Mouse (Mus musculus) MEL (cell line): ENCODE data around the gene Serinc2. TPM values are rescaled to one million over a fixed set of nuclear protein-coding genes. Genes with fewer than 3 reads are reported as not detected.

Source experiments
- DNase-seq: peaks from one replicate; pipeline ENCODE4 v3.0.0; 2011; ENCODE audit warnings: low read depth, low spot score
- H3K27ac ChIP-seq: 2 replicates; pipeline ENCODE4 v1.5.1; 2012; ENCODE audit warnings: low read depth, mild to moderate bottlenecking, control low read depth, low read length, moderate library complexity; ENCODE audit not compliant: control insufficient read depth
- H3K27me3 ChIP-seq, 2 experiments: fragments of 150-350 bp in 1 of 2; sonication (generic) in 1 of 2; 2 replicates each; pipeline ENCODE4 v1.6.1; 2012; ENCODE audit warnings: low read length in 2 of 2, mild to moderate bottlenecking in 2 of 2, improper control_type of control experiment in 1 of 2, moderate library complexity in 1 of 2; ENCODE audit not compliant: insufficient read depth in 2 of 2, control insufficient read depth in 1 of 2
- H3K36me3 ChIP-seq, 2 experiments: 2 replicates each; pipeline ENCODE4 v1.6.1; 2012 to 2014; ENCODE audit warnings: low read length in 2 of 2, improper control_type of control experiment in 1 of 2, inconsistent platforms in 1 of 2, mild to moderate bottlenecking in 1 of 2; ENCODE audit not compliant: insufficient read depth in 2 of 2, control insufficient read depth in 1 of 2
- H3K4me1 ChIP-seq, 2 experiments: fragments of 150-350 bp in 1 of 2; sonication (generic) in 1 of 2; 2 replicates each; pipeline ENCODE4 v1.6.1; 2012; ENCODE audit warnings: low read length in 2 of 2, improper control_type of control experiment in 1 of 2, mild to moderate bottlenecking in 1 of 2; ENCODE audit not compliant: insufficient read depth in 2 of 2, control insufficient read depth in 1 of 2
- H3K4me3 ChIP-seq, 2 experiments: fragments of 150-350 bp in 1 of 2; sonication (generic) in 1 of 2; 2 replicates each; pipeline ENCODE4 v1.5.1; 2012; ENCODE audit warnings: low read depth in 2 of 2, low read length in 2 of 2, mild to moderate bottlenecking in 2 of 2, moderate library complexity in 2 of 2, control low read depth in 1 of 2, improper control_type of control experiment in 1 of 2; ENCODE audit not compliant: control insufficient read depth in 1 of 2, insufficient read depth in 1 of 2
- H3K79me2 ChIP-seq: 2 replicates; pipeline ENCODE4 v1.6.1; 2012; ENCODE audit warnings: mild to moderate bottlenecking, low read length, moderate library complexity; ENCODE audit not compliant: control insufficient read depth, poor library complexity, insufficient read depth
- H3K9ac ChIP-seq: 2 replicates; pipeline ENCODE4 v1.6.1; 2012; ENCODE audit warnings: low read depth, mild to moderate bottlenecking, control low read depth, low read length, moderate library complexity; ENCODE audit not compliant: control insufficient read depth, poor library complexity, severe bottlenecking
- H3K9me3 ChIP-seq: fragments of 150-350 bp; sonication (generic); replicated peaks from 2 replicates; pipeline ENCODE4 v1.6.1; 2012; ENCODE audit warnings: mild to moderate bottlenecking, low read length, improper control_type of control experiment, moderate library complexity; ENCODE audit not compliant: insufficient read depth
- BHLHE40 ChIP-seq: IDR thresholded peaks from 2 replicates; pipeline ENCODE4 v1.6.1; 2012; ENCODE audit warnings: low read depth, mild to moderate bottlenecking, inconsistent platforms, low read length, improper control_type of control experiment, borderline replicate concordance
- CHD1 ChIP-seq: IDR thresholded peaks from 2 replicates; pipeline ENCODE4 v1.6.1; 2012; ENCODE audit warnings: low read depth, mild to moderate bottlenecking, inconsistent platforms, low read length, improper control_type of control experiment
- CHD2 ChIP-seq: IDR thresholded peaks from 2 replicates; pipeline ENCODE4 v1.6.1; 2011; ENCODE audit warnings: low read length, improper control_type of control experiment
- CTCF ChIP-seq, 3 experiments: IDR thresholded peaks in 2 of 3; conservative IDR thresholded peaks in 1 of 3; 2 replicates each; pipeline ENCODE4 v1.5.1; 2011 to 2012; ENCODE audit warnings: low read length in 3 of 3, low read depth in 2 of 3, mild to moderate bottlenecking in 2 of 3, improper control_type of control experiment in 1 of 3, inconsistent platforms in 1 of 3, mixed read lengths in 1 of 3, moderate library complexity in 1 of 3; ENCODE audit not compliant: control insufficient read depth in 1 of 3, insufficient read depth in 1 of 3, poor library complexity in 1 of 3, severe bottlenecking in 1 of 3
- E2F4 ChIP-seq: IDR thresholded peaks from 2 replicates; pipeline ENCODE4 v1.6.1; 2011; ENCODE audit warnings: low read depth, low read length, improper control_type of control experiment, borderline replicate concordance
- EP300 ChIP-seq, 2 experiments: IDR thresholded peaks; 2 replicates each; pipeline ENCODE4 v1.6.1; 2011; ENCODE audit warnings: improper control_type of control experiment in 2 of 2, low read length in 2 of 2, low read depth in 1 of 2, mild to moderate bottlenecking in 1 of 2
- ETS1 ChIP-seq: IDR thresholded peaks from 2 replicates; pipeline ENCODE4 v1.6.1; 2012; ENCODE audit warnings: low read depth, mild to moderate bottlenecking, inconsistent platforms, low read length, improper control_type of control experiment, moderate library complexity
- GATA1 ChIP-seq: IDR thresholded peaks from 2 replicates; pipeline ENCODE4 v1.6.1; 2011; ENCODE audit warnings: low read depth, low read length, improper control_type of control experiment
- HCFC1 ChIP-seq: IDR thresholded peaks from 2 replicates; pipeline ENCODE4 v1.6.1; 2012; ENCODE audit warnings: low read depth, mild to moderate bottlenecking, inconsistent platforms, low read length, improper control_type of control experiment, moderate library complexity
- JUND ChIP-seq: IDR thresholded peaks from 2 replicates; pipeline ENCODE4 v1.6.1; 2011; ENCODE audit warnings: low read depth, mild to moderate bottlenecking, improper control_type of control experiment, low read length
- MAFK ChIP-seq: IDR thresholded peaks from 2 replicates; pipeline ENCODE4 v1.6.1; 2011; ENCODE audit warnings: low read depth, mild to moderate bottlenecking, low read length, improper control_type of control experiment, borderline replicate concordance
- MAZ ChIP-seq: IDR thresholded peaks from 2 replicates; pipeline ENCODE4 v1.6.1; 2012; ENCODE audit warnings: low read depth, mild to moderate bottlenecking, inconsistent platforms, low read length, improper control_type of control experiment
- MXI1 ChIP-seq: IDR thresholded peaks from 2 replicates; pipeline ENCODE4 v1.6.1; 2011; ENCODE audit warnings: mild to moderate bottlenecking, low read depth, low read length, improper control_type of control experiment
- MYB ChIP-seq: IDR thresholded peaks from 2 replicates; pipeline ENCODE4 v1.6.1; 2011; ENCODE audit warnings: mild to moderate bottlenecking, low read depth, low read length, improper control_type of control experiment
- MYC ChIP-seq: IDR thresholded peaks from 2 replicates; pipeline ENCODE4 v1.6.1; 2011; ENCODE audit warnings: low read depth, mild to moderate bottlenecking, low read length, improper control_type of control experiment, moderate library complexity
- NRF1 ChIP-seq: IDR thresholded peaks from 2 replicates; pipeline ENCODE4 v1.6.1; 2014; ENCODE audit warnings: low read depth, mild to moderate bottlenecking, inconsistent platforms, low read length, improper control_type of control experiment, moderate library complexity; ENCODE audit not compliant: poor library complexity, insufficient read depth, severe bottlenecking
- POLR2A ChIP-seq, 2 experiments: IDR thresholded peaks; 2 replicates each; pipeline ENCODE4 v1.6.1; 2011 to 2012; ENCODE audit warnings: low read length in 2 of 2, mild to moderate bottlenecking in 2 of 2, control low read depth in 1 of 2, improper control_type of control experiment in 1 of 2, low read depth in 1 of 2, moderate library complexity in 1 of 2; ENCODE audit not compliant: control insufficient read depth in 1 of 2, insufficient read depth in 1 of 2, poor library complexity in 1 of 2
- POLR2AphosphoS2 ChIP-seq: IDR thresholded peaks from 2 replicates; pipeline ENCODE4 v1.6.1; 2011; ENCODE audit warnings: low read length, improper control_type of control experiment
- POLR2AphosphoS5 ChIP-seq: IDR thresholded peaks from 2 replicates; pipeline ENCODE4 v1.6.1; 2012; ENCODE audit warnings: low read depth, borderline replicate concordance, mild to moderate bottlenecking, inconsistent platforms, low read length, moderate library complexity, mixed read lengths
- RCOR1 ChIP-seq: IDR thresholded peaks from 2 replicates; pipeline ENCODE4 v1.6.1; 2012; ENCODE audit warnings: low read depth, mild to moderate bottlenecking, inconsistent platforms, low read length, improper control_type of control experiment
- SIN3A ChIP-seq: IDR thresholded peaks from 2 replicates; pipeline ENCODE4 v1.6.1; 2012; ENCODE audit warnings: low read length, improper control_type of control experiment, inconsistent platforms
- SMC3 ChIP-seq: IDR thresholded peaks from 2 replicates; pipeline ENCODE4 v1.6.1; 2011; ENCODE audit warnings: low read depth, low read length, improper control_type of control experiment
- TAL1 ChIP-seq: IDR thresholded peaks from 2 replicates; pipeline ENCODE4 v1.6.1; 2012; ENCODE audit warnings: mild to moderate bottlenecking, inconsistent platforms, low read length, moderate library complexity, mixed read lengths
- TBP ChIP-seq: IDR thresholded peaks from 2 replicates; pipeline ENCODE4 v1.8.0; 2011; ENCODE audit warnings: low read depth, low read length, improper control_type of control experiment
- TCF12 ChIP-seq: IDR thresholded peaks from 2 replicates; pipeline ENCODE4 v1.6.1; 2014; ENCODE audit warnings: low read depth, mild to moderate bottlenecking, inconsistent platforms, low read length, improper control_type of control experiment, moderate library complexity
- UBTF ChIP-seq: IDR thresholded peaks from 2 replicates; pipeline ENCODE4 v1.6.1; 2012; ENCODE audit warnings: low read depth, mild to moderate bottlenecking, inconsistent platforms, low read length, improper control_type of control experiment, moderate library complexity, borderline replicate concordance; ENCODE audit not compliant: insufficient read depth
- USF1 ChIP-seq: IDR thresholded peaks from 2 replicates; pipeline ENCODE4 v1.6.1; 2014; ENCODE audit warnings: low read depth, mild to moderate bottlenecking, inconsistent platforms, low read length, improper control_type of control experiment, moderate library complexity
- USF2 ChIP-seq, 2 experiments: IDR thresholded peaks; 2 replicates each; pipeline ENCODE4 v1.6.1; 2011 to 2012; ENCODE audit warnings: improper control_type of control experiment in 2 of 2, low read length in 2 of 2, borderline replicate concordance in 1 of 2, inconsistent platforms in 1 of 2, low read depth in 1 of 2, mild to moderate bottlenecking in 1 of 2; ENCODE audit not compliant: insufficient read depth in 1 of 2
- ZKSCAN1 ChIP-seq: IDR thresholded peaks from 2 replicates; pipeline ENCODE4 v1.6.1; 2012; ENCODE audit warnings: low read depth, mild to moderate bottlenecking, inconsistent platforms, low read length, improper control_type of control experiment, moderate library complexity
- ZMIZ1 ChIP-seq: IDR thresholded peaks from 2 replicates; pipeline ENCODE4 v1.6.1; 2012; ENCODE audit warnings: low read depth, mild to moderate bottlenecking, inconsistent platforms, low read length, improper control_type of control experiment, moderate library complexity
- polyA plus RNA-seq, 2 experiments: library from polyadenylated mRNA; stranded (reverse) in 1 of 2; unstranded in 1 of 2; fragments of >175 nt in 1 of 2; fragments of >200 nt in 1 of 2; gene quantifications; 2 replicates each; pipeline versions ENCODE4 v1.2.1 to v1.2.4; 2012; ENCODE audit warnings: low replicate concordance in 2 of 2, low read depth in 1 of 2; ENCODE audit not compliant: insufficient read length in 2 of 2, insufficient read depth in 1 of 2, missing spikeins in 1 of 2
- total RNA-seq: library from RNA; depleted of rRNA; stranded (reverse); fragments of 300-350 nt; gene quantifications from 2 replicates; pipeline ENCODE4 v1.2.3, GENCODE M21; 2012

Serinc2 gene
- total and polyA plus RNA-seq, 3 experiments: 0.21 TPM; not detected in 2

- no peak for TF ChIP-seq HCFC1
- no peak for TF ChIP-seq TAL1
- no peak for TF ChIP-seq MYB
- TF ChIP-seq MAZ: no peak
- TF ChIP-seq JUND: no peak
- TF ChIP-seq CHD1: no peak
- TF ChIP-seq NRF1: no peak
- no peak for TF ChIP-seq ZMIZ1
- no peak for TF ChIP-seq CHD2
- no peak overlapping the region for H3K4me3 ChIP-seq
- H3K9ac ChIP-seq: no peak overlapping the region
- no peak overlapping the region for H3K27ac ChIP-seq
- DNase-seq: no peak
- H3K4me1 ChIP-seq: peaks cover 2 to 13% of the 10 kb centered on the region in 2 experiments; a peak in 3 of 4 replicates
- no peaks in the 10 kb centered on the region for H3K9me3 ChIP-seq
- no peaks in the 10 kb centered on the region for H3K79me2 ChIP-seq
- H3K27me3 ChIP-seq: no peaks in the 10 kb centered on the region
- H3K36me3 ChIP-seq: peaks cover 0 to 7% of the 10 kb centered on the region in 2 experiments; a peak in 2 of 4 replicates
Measured at GRCm38 (mm10) chr4:130304746-130305145, 25.7 kb upstream of the Serinc2 start.

GRCm38 (mm10) chr4:130302285-130302870, 23.4 kb upstream of the Serinc2 start:
- Histone ChIP-seq H3K27ac (no peak overlapping the region), H3K27me3 (no peaks in the 10 kb centered on the region), H3K79me2 (no peaks in the 10 kb centered on the region), H3K9ac (no peak overlapping the region), H3K4me1 (peaks cover 4 to 17% of the 10 kb centered on the region in 2 experiments), H3K36me3 (peaks cover 0 to 7% of the 10 kb centered on the region in 2 experiments; a peak in 2 of 4 replicates), H3K4me3 (no peak overlapping the region), H3K9me3 (no peaks in the 10 kb centered on the region)
- peak; percentile 37 for DNase-seq
- TF ChIP-seq ETS1: peak; percentile 40; the same call in 1 of the 2 replicates
- TF ChIP-seq BHLHE40: no peak
- TF ChIP-seq SMC3: no peak
- no peak for TF ChIP-seq CTCF (IDR thresholded peaks at IDR 0.05 in 2 of 3, conservative IDR thresholded peaks at IDR 0.05 in 1 of 3; ENCODE audit: control insufficient read depth in 1 of 3, insufficient read depth in 1 of 3, low read depth in 2 of 3, low read length in 3 of 3, poor library complexity in 1 of 3, severe bottlenecking in 1 of 3)
- peak in 1 of 2 experiments; percentile 38; a peak in 2 of 4 replicates for TF ChIP-seq EP300 (IDR thresholded peaks at IDR 0.05; ENCODE audit: low read depth in 1 of 2, low read length in 2 of 2)
- no peak for TF ChIP-seq ZMIZ1
- no peak for TF ChIP-seq MYC
- no peak for TF ChIP-seq CHD1
- TF ChIP-seq MYB: no peak
- 0 out of 2 replicates have a peak, but pooled peaks have one; percentile 17 for TF ChIP-seq GATA1
- TF ChIP-seq ZKSCAN1: no peak
- TF ChIP-seq SIN3A: no peak
- TF ChIP-seq USF1: no peak
- TF ChIP-seq TCF12: peak; percentile 20; the same call in 1 of the 2 replicates
- no peak for TF ChIP-seq USF2 (IDR thresholded peaks at IDR 0.05; ENCODE audit: borderline replicate concordance in 1 of 2, insufficient read depth in 1 of 2, low read depth in 1 of 2, low read length in 2 of 2)
- no peak for TF ChIP-seq MAFK
- no peak for TF ChIP-seq UBTF
- no peak for TF ChIP-seq RCOR1
- TF ChIP-seq MXI1: no peak
- no peak for TF ChIP-seq CHD2
- no peak for TF ChIP-seq POLR2A (IDR thresholded peaks at IDR 0.05; ENCODE audit: control insufficient read depth in 1 of 2, insufficient read depth in 1 of 2, low read depth in 1 of 2, low read length in 2 of 2, poor library complexity in 1 of 2)
- TF ChIP-seq POLR2AphosphoS5: no peak
- no peak for TF ChIP-seq TBP
- TF ChIP-seq POLR2AphosphoS2: no peak
- no peak for TF ChIP-seq E2F4
